Mouse (Mus musculus) layer of hippocampus, adult 2 months (tissue): ENCODE measurements around the gene Trim63. TPM values are rescaled to one million over a fixed set of nuclear protein-coding genes. Genes with fewer than 3 reads are reported as not detected.
"Not testable (repeated sequence)": the region's sequence is repeated elsewhere in the genome, so short reads cannot be mapped to it uniquely, and the experiment has no call there.

Experiments used
- DNase-seq, 2 experiments: peaks; one replicate each; pipeline ENCODE4 v3.0.0; 2022; ENCODE audit warnings: low spot score in 2 of 2
- H3K27ac ChIP-seq: fragments of 200-600 bp; 2 replicates; pipeline ENCODE4 v1.8.1; 2022
- H3K4me3 ChIP-seq: fragments of 200-600 bp; 2 replicates; pipeline ENCODE4 v1.8.1; 2022; ENCODE audit warnings: mild to moderate bottlenecking
- CTCF ChIP-seq: fragments of 200-600 bp; conservative IDR thresholded peaks from 2 replicates; pipeline ENCODE4 v1.8.1; 2022; ENCODE audit warnings: antibody characterized with exemption, mild to moderate bottlenecking, moderate library complexity
- total RNA-seq, 2 experiments: library from RNA; stranded (reverse); gene quantifications; 2 replicates each; pipeline ENCODE4 v1.2.3; 2021

The Trim63 gene
- total RNA-seq, 2 experiments from 2014 or later = not detected

DNA sequence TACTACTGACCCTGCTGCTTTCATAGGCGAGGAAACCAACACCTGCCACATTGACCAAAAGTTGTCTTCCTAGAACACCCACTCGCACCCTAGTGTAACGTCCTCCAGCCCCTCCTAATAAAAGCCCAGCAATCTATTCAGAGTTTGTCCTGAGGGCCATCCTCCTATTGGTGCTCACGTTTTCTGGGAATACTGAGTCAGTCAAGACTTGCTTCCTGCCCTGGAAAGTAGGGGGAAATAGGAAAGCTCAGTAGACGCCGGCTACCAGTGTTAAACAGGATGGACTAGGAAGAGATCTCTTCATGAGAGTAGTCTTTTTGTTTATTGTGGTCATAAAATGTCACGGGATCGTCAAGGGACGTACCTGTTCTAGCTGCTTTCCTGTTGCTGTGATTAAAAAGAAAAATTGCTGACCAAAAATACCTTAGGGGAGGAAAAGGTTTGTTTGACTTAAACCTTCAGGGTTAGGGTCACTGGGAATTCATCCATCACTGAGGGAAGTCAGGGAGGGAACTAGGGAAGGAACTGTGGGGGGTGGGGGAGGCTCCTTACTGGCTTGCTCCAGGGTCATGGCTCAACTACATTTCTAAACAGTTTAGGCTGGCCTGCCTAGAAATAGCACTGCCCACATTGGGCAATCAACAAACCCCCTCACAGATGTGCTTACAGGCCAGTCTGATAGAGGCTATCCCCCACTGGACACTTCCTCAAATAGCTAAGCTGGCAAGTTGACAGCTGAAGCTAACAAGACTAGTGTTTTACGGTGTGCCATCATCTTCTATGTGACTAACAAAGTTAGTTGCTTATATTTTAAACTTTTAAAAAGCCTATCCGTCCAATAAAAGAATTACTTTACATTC lies 26.3 kb upstream of the Trim63 start:
- no peak for DNase-seq
- TF ChIP-seq CTCF = no peak
- H3K4me3 ChIP-seq = peak overlapping the region; percentile 89
- peak overlapping the region; percentile 98 for H3K27ac ChIP-seq

DNA sequence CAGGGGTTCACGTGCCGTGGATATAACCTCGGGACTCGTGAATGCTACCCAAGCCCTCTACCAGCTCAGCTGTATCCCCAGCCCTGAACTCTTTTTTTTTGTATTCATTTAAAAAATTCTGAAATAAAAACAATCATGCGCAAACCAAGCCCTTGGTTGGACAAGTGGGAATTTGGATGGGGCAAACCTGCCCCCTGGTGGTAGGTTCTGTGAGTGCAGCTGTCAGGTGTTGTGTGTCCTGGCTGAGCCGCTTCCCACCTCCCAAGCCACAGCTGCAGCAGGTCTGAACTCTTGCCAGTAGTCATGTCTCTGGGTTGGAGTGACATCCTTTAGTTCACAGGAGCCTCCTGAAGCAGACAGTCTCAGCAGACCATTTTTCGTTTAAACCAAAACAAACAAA lies 22.9 kb upstream of the Trim63 start:
- peak; percentile 93 for TF ChIP-seq CTCF
- DNase-seq = peak; percentile 38 to 79
- no peak overlapping the region for H3K4me3 ChIP-seq
- no peak overlapping the region for H3K27ac ChIP-seq

DNA sequence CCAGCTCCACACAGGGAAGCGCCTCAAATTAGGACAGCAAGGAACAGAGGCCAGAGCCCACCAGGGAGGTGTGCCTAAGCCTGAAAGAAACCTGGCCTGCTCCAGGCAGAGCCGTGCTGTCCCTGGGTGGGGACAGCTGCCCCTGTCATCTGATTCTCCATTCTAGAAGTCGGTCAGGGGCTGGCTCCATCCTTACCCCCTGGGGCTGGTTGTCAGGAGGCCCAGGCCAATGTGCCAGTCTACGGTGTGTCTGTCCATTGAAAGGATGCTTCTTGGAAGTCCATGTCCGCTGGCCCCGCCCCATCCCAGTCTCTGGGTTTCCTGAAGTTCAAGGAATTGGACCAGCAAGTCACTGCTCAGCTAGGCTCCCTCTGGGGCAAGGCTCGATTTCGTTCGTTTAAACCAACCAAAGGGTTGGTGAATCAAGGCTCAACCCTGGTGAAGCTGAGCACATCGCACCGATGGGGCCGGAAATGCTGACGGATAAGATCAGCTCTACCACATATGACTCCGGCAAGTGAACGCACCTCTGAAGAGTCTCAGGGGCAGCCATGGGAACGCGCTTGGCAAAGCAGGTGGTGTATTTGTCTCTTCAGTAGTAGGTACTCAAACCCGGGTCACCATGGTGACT lies 21.7 kb upstream of the Trim63 start:
- H3K4me3 ChIP-seq = no peak overlapping the region
- DNase-seq = no peak
- no peak for TF ChIP-seq CTCF
- no peak overlapping the region for H3K27ac ChIP-seq

GRCm38 (mm10) chr4:134293692-134294163 lies 21.2 kb upstream of the Trim63 start:
- no peak overlapping the region for H3K4me3 ChIP-seq
- no peak overlapping the region for H3K27ac ChIP-seq
- DNase-seq = no peak
- no peak for TF ChIP-seq CTCF

DNA sequence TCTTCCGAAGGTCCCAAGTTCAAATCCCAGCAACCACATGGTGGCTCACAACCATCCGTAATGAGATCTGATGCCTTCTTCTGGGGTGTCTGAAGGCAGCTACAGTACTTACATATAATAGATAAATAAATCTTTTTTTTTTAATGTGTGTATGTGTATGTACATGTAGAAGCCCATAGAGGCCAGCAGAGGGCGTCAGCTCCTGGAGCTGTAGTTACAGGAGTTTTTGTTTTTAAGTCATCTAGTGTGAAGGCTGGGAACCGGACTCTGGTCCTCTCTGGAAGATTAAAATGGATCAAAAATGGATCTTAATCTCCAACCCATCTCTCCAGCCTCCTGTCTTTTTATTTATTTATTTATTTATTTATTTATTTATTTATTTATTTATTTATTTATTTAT lies 18.8 kb upstream of the Trim63 start:
- H3K4me3 ChIP-seq, H3K27ac ChIP-seq, DNase-seq: not testable (repeated sequence)

- DNase-seq = no peak
- Histone ChIP-seq H3K4me3 (no peak overlapping the region), H3K27ac (no peak overlapping the region)
Measured at GRCm38 (mm10) chr4:134296523-134296922, 18.4 kb upstream of the Trim63 start.

DNA sequence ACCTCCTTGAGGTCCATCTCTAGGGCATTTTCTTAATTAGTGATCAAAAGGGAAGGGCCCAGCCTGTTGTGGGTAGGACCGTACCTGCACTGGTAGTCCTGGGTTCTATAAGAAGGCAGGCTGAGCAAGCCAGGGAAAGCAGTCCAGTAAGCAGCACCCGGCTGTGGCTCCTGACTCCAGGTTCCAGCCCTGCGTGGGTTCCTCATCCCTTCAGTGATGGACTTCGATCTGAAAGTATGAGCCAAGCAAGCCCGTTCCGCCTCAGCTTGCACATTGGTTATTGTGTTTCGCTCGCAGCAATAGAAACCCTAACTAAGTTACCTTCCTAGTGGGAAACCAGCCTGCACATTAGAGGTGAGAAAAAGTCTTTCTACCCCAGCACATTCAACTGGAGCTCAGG lies 17.6 kb upstream of the Trim63 start:
- DNase-seq = no peak
- Histone ChIP-seq H3K4me3 (no peak overlapping the region), H3K27ac (no peak overlapping the region)
- no peak for TF ChIP-seq CTCF

More at GRCm38 (mm10) chr4:134296523-134296922, 18.4 kb upstream of the Trim63 start:
- no peak; the same call in none of the 2 replicates for TF ChIP-seq CTCF

- no peak for TF ChIP-seq CTCF
- H3K4me3 ChIP-seq = no peak overlapping the region
- H3K27ac ChIP-seq = no peak overlapping the region
- DNase-seq = no peak
Measured at GRCm38 (mm10) chr4:134298626-134299497, 16.1 kb upstream of the Trim63 start.

GRCm38 (mm10) chr4:134299498-134299810 lies 15.5 kb upstream of the Trim63 start:
- no peak for TF ChIP-seq CTCF
- Histone ChIP-seq H3K4me3 (no peak overlapping the region), H3K27ac (no peak overlapping the region)
- DNase-seq = no peak

DNA sequence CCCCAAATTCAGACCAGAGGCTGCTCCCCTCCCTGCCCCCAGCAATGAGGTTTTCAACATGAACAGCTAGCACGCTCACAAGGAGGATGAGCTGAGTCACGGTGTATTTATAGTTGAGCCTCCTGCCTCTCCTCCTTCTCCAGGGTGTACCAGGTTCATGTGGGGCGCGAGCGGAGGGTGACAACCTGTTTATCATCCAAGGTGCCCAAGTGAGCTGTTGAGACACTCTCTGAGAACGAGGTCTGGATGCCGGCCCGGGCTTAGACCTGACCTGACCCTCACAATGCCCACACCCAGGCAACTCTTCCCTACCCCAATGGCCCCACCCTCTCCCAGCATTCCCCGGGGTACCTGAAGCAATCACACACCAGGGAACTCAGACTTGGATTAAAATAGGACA lies 14.6 kb upstream of the Trim63 start:
- Histone ChIP-seq H3K27ac (no peak overlapping the region), H3K4me3 (no peak overlapping the region)
- DNase-seq = peak in 1 of 2 experiments; percentile 26

GRCm38 (mm10) chr4:134302084-134302483 lies 12.8 kb upstream of the Trim63 start:
- H3K27ac ChIP-seq = no peak overlapping the region
- TF ChIP-seq CTCF = no peak
- no peak for DNase-seq
- no peak overlapping the region for H3K4me3 ChIP-seq

More for the DNA sequence above, 14.6 kb upstream of the Trim63 start:
- no peak for TF ChIP-seq CTCF

DNA sequence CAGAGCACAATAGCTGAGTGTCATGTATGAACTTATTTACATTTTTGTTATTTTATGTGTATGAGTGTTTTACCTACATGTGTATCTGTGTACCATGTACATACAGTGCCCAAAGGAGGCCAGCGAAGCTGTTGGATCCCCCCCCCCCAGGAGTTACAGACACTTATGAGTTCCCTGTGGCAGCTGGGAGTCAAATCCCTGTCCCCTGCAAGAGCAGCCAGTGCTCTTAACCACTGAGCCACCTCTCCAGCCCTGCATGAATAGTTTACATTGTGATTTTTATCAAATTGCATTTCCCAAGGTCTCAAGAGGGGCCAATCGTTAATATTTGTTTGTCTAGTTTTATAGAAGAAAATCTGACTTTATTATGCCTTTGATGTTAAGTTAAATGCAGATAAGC lies 8.0 kb upstream of the Trim63 start:
- TF ChIP-seq CTCF = no peak
- no peak for DNase-seq

More for the DNA sequence above, 8.0 kb upstream of the Trim63 start:
- H3K4me3 ChIP-seq = no peak overlapping the region
- H3K27ac ChIP-seq = peak overlapping the region; percentile 65; the same call in 1 of the 2 replicates
